Mouse (Mus musculus) left cerebral cortex, adult 11 months (tissue): ENCODE measurements around the gene Elk3.

ENCODE experiments used
- DNase-seq: peaks from one replicate; pipeline ENCODE4 v3.0.0; 2022; ENCODE audit warnings: low spot score

Elk3 gene

DNA sequence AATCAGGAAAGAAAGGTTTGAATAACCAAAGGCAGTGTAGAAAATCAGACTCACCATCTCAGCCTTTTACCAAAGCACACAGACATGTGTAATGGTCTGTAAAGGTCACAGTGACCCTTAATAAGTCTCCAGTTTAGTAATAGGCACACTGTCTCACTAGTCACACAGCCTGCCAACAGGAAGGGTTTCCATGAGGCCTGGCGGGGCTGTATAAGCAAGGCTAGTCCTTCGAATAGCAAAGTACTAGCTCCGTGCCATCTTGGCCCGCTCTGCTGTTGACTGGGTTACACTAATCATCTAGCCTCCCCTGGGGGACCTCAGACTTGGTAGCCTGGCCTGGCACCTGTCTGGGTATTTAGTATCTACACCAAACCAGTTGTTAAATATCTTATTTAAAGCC lies 20.6 kb upstream of the Elk3 start:
- no peak for DNase-seq

DNA sequence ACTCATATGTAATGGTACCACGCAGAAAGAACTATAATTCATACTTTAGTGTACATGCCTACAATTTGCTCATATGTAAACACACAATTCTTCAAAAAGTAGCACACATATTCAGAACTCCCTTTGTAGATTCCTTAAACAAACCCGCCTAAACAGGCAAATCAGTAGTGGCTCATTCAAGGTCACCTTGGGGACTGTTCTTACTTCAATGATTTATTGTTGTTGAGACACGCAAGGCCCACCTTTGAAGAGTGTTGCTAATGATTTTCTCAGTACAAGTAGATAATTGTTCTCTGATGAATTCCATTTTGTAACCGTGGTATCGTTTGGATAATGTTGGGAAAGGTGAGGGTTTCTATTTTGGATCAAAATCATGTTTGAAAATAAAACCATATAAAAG lies 17.4 kb upstream of the Elk3 start:
- no peak for DNase-seq

DNA sequence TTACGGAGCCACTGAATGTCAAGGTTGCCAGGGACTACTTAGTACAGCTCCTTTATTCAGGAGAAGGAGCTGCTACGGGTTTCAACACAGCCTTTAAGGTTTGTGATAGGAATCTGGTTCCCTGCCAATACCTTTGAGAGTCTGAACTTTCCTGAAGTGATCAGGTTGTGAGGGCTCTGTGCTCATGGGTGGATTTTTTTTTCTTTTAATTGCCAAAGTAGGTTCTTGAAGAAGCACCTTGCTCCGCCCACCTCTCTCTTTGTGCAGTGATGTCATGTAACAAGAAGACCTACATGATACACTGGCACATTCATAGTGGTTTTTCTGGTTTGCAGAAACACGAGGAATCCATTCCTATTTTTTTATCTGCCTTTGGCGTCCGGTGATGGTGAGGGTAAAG lies 16.3 kb upstream of the Elk3 start:
- no peak for DNase-seq

DNA sequence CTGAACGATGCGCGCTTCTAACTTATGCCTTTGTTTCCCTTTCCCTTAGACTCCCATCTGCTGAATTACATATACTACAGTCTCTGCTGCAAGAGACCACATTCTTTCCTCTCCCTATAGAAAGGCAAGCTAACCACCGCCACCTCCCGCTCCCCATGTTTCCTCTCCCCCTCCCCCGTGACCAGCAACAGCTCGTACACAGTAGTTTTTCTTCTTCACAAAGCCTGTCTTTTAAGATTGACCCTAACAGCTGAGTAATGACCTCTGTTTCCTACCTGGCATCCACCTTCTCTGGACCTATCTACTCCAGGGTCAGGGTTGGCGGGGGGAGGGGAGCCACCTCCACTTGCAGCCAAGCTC lies 15.8 kb upstream of the Elk3 start:
- no peak for DNase-seq

DNA sequence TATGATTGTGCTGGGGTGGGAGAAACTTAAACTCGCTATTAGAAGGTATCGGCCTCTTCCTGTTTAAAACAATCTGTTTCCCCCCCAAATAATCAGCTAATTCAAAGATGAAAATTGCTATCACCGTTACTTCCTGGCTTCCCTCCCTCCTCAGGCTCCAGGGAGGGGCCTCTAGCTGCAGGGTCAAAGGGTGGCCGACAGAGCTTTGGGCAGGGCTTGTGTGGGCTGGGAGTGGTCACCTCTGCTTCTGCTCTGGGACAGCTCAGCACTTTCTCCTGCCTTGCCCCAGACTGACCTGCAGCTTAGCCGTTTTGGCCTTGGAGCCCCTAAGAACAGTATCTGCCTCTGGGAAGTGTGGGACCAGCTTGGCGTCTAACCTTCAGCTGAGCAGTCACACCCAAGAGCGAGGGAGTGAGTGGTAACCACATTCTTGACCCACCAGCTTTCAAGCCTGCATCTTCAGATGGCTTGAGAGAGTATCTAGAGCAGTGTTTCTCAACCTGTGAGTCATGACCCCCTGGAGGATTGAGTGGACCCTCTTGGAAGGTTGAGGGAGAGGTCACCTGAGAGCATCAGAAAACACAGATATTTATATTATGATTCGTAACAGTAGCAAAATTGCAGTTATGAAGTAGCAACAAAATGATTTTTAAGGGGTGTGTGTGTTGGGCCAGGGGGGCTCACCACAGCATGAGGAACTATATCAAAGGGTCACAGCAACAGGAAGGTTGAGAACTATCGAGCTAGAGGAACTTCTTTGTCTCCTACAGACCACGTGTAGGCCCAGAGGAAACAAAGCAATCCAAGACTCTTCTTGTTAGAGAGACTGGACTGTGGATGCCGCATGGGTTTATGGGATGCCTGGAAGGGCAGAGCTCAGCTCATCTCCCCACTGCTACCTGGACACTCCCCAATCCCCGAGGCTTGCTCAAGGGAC lies 15.1 kb upstream of the Elk3 start:
- no peak for DNase-seq

DNA sequence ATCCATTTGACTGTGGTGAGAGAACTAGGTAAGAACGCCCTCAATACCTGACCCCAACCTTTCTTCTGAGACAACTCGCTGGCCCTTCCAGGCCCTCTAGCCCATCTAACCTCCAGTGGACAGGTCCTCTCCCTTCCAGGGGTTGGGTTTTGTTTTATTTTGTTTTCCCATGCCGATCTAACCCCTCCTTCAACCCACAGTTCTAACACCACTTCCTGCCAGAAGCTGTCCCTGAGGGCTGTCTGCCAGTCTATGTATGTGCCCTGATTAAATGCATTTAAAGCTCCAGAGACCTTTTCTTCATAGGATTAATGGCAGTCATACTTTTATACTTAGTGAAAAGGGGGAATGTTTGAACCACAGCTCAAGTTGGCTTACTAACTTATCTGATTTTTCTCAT lies 14.4 kb upstream of the Elk3 start:
- no peak for DNase-seq

DNA sequence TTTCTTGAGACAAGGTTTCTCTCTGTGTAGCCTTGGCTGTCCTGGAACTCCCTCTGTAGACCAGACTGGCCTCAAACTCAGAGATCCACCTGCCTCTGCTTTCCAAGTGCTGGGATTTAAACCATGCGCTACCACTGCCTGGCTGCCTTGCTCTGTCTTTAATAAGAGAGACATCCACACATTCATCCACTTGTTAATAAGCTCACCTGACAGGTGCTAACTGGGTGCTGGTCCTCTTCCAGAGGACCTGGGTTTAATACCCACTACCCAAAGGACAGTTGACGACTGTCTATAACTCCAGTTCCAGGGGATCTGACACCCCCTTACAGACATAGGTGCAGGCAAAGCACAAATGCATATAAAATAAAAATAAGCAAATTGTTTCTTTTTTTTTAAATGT lies 13.5 kb upstream of the Elk3 start:
- DNase-seq = no peak

DNA sequence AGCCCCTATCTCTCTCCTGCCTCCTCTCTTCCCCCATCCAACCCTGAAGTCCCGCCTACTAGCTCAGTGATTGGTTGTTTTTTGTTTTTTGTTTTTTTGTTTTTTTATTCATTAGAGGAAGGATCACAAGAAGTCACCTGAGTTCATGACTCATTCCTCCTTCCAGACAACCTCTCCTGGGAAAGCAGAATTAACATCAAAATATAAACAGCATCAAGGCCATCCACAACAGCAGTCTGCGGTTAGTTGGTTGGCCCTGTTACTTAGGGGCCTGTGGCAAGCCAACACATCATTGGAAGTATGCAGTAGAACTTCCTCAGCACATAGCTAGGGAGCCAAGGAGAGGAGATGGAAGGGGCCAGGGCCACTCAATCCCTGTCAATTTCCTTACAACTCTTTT lies 12.7 kb upstream of the Elk3 start:
- no peak for DNase-seq

DNA sequence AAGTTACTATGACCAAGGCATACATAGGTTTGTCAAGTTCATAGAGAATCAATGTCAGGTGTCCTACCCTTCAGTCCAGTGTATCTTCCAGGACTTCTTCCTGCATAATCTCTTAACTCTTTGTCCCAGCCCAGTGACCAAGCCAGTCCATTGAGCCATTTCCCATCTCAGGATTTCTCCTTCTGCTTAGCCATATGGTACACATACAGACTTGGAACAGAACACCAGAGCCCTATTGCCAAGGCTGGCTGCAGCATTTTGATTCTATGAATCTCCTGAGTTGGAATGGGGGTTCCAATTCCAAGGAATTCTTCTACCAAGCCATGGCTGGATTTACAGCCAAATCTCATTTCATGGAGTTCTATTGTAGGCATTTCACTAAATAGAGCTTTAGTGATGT lies 10.8 kb upstream of the Elk3 start:
- no peak for DNase-seq

DNA sequence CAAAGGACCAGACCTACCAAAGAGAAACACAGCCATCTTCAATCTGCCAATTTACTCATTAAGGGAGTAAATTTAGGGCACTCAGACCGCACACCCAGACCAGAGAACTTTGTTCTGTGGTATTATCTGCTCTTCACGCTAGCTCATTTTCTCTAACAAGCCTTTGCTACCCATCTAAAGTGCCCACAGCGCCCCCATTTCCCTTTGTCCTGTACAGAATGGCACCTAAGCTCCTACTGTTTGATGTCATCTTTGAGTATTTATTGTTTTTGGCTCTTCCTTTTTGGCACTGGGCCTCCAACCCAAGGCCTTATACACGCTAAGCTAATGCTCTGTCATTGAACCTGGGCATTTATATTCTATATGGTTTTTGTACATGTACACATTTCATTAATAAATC lies 9.2 kb upstream of the Elk3 start:
- no peak for DNase-seq

DNA sequence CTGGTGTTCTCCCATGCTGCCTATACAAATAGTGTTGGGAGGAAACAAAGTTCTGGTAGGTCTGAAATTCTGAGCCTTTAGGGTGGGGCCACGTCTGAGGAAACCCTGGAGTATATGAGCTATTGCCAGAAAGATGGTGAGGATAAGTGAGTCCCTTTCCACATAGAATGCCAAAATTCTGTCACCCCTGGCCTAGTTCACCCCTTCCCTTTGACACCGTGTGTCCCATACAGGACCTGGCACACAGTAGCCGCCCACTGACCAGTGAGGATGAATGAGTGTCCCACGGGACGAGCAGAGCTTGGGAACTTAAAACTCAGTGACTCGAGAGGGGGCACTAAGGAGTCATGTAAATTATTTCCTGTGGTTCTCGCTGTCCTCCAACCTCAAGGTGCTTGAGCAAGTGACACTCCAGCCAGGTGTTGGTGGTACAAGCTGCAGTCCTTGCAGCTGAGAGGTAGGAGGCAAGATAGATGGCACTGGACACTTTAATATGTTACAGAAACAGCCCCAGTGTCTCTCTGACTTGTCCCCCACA lies 8.7 kb upstream of the Elk3 start:
- no peak for DNase-seq

DNA sequence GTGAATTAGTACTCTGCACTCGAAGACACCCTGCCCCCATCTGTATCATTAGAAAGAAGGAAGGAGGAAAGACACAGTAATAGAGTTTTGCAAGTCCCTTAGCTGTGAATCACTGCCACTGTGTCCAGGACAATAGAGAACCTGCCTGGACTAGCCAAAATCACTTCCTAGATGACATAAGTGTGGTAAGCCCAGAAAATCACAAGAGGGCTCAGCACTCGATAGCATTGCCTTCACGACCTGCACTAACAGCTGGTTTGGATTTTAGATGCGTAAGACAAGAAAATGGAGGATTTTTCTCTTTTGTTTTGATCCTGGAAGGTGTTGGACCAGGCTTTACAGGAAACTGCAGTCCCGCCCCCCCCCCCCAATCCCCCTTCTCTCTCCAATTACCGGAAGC lies 6.0 kb upstream of the Elk3 start:
- no peak for DNase-seq

DNA sequence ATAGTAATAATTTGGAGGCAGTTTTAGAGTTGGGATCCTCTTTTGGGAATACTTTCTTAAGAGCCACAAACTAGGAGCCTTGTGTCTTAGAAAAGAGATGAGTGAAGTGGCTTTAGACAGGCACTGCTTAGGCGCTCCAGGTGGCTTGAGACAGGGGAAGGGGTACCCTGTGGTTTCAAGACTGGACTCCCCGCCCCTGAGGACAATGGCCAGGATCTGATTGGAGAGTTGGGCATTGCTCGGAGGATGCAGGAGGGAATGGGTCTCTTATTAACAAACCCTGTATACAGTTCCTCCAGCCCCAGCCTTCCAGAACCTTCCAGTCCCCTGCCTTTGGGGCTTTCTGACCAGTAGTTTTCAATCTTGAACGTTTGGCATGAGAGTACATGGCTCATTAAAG lies 641 bp upstream of the Elk3 start:
- no peak for DNase-seq

DNA sequence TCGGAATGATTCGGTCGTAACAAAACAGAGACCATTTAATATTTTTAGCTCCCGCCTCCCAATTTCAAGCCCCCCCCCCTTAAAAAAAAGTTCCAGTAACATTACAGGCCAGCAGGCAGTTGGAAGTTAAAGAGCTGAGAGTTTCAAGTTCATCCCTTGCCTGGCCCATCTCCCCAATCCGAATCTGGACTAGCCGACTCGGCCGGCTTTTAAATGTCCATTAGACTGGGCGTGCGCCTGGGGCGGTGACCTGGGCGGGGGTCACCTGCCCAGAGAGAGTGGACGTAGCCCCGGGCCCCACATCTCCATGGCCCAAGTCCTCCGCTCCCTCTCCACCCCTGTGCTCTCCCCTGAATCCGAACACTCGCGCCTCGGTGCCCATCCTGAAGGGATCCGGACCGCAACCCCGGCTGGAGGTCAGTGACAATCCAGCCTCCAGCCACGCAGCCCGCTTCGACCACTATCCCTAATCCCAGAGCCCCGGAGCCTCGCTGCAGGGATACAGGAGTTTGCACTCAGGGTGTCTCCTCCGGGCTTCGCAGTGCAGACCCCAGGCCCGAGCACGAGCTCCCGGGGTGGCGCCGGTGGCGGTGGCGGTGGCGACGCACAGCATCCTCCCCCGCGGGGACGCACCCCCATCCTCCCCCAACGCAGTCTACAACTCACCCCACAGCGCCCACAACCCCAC lies 857 bp downstream of the Elk3 start:
- DNase-seq = no peak

DNA sequence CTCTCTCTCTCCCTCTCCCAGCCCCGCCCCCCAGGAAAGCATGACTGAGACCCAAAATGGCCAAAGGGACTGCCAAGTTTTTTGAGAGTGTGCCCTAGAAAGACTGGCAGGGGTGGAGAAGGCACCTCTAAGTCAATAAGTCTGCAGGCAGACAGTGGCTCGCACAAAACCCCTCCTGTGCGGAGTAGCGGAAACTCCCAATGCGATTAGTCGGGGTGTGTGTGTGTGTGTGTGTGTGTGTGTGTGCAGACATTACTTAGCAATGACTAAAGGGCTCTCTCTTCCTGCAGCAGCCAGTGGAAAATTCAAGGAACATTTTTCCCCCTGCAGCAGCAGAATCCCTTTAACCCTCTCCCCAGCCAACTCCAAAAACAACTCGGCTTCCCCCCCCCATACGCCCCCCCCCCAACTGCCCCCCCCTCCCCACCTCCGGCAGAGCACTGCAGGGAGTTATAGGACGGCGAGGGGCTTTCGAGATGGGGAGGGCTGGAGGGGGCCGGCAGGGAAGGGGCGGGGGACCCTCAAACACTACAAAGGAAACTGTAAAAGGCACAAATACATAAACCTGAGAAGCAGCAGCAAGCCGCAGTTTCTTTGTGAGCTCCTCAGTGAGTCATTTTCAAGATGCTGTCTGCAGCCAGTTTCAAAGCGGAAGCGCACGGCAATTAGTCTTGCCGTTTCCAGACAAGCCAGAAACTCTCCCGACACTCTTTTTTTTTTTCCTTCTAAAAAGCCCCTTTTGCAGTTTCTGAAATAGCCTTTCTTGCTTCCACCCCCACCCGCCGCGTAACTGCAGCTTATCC lies 1.6 kb downstream of the Elk3 start:
- no peak for DNase-seq

DNA sequence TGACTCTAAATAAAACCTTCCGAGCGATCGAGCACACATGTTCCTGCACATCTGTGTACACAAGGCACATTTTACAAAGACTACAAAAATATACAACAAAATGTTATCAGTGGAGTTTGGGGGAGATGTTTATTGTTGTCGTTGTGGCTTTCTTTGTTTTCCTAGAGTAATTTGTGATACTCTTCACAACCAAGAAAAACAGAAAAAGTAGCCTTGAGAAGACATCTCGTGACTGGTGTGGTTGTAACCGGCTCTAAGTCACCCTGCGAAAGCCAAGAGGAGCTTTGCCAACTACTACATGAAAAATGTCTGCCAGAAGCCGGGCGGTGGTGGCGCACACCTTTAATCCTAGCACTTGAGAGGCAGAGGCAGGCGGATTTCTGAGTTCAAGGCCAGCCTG lies 4.6 kb downstream of the Elk3 start:
- DNase-seq = no peak

DNA sequence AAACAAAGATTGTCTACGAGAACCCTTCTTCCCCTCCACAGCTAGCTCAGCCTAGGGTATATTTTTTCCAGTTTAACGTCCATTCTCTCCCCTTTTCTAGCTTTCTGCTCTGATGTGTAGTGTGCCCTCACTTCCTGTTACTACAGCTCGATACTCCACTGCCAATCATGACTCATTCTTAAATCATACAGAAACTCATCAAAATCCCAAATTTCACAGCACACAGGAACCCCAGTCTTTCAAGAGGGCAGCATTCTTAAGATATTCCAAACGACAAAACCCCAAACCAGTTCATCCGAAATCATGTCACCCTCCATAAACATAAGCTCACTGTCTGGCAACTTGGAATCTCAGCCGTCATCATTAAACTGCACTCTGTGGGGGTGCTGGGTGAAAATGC lies 5.0 kb downstream of the Elk3 start:
- no peak for DNase-seq

DNA sequence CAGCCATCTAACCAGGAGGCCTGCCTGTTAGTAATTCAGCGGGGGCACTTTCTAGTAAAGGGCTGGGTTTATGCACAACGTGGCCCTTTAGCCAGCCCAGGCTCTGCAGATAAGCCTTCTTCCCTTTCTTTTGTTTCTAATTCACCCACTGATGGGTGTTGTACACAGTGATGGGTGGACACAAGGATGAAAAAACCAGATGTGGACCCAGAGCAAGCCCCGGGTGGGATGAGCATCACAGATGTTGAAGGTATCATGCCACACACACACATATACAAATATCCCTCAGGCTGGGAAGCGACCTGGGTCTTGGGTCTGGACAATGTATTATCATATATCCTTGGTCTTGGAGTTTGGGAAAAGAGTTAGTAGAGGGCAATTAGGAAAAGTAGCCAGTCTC lies 7.7 kb downstream of the Elk3 start:
- DNase-seq = no peak

DNA sequence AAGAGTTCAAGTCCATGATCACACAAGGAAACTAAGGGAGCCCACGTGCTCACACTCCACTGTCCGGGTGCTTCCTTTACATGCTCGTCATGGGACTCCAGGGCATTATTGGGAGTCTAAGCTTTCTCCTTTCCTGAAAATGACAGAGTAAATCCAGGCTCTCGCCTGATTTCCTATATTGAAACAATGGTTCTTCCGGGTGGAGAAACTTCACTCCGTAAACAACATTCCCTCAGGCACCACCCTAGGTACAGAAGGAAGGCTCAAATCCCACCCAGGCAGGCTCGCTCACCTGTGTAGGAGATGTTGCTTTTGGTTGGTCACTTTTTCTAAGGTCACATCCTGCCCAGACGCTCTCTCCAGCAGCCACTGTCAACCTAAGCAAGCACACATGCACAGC lies 9.1 kb downstream of the Elk3 start:
- no peak for DNase-seq

DNA sequence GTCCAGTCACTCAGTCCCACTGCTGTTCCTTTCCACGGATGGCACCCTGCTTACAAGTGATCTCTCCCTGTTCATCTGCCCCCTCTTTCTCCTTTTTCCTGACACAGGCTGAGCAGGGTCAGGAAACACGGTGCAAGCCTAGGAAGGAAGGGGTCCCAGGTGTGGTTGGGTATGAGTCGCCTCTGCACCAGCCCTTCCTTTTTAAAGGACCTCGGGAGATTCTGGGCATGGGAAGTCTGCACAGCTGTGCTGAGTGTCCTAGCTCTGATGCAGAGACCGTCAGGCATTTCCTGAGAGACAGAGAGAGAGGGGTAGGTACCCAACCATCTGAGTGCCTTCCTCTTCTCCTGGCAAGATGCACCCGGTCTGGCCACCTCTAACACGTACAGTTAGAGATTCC lies 12.7 kb downstream of the Elk3 start:
- DNase-seq = no peak

DNA sequence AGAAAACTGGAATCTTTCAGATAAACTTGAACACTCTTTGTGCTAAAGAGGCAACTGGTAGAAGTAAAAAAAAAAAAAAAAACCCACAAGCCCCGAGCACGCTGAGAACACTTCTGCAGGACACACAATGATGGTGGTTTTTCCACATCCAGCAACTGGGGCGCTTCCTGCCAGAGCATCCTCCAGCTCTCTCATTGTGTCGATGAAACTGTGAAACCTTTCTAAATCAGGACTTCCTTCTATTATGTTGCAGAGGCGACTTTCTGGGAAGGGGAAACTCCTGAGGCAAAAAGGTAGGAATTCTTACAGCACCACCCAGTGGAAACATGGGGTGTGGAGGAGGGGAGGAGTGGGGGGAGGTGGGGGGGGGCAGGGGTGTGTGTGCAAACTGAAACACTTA lies 13.2 kb downstream of the Elk3 start:
- no peak for DNase-seq

DNA sequence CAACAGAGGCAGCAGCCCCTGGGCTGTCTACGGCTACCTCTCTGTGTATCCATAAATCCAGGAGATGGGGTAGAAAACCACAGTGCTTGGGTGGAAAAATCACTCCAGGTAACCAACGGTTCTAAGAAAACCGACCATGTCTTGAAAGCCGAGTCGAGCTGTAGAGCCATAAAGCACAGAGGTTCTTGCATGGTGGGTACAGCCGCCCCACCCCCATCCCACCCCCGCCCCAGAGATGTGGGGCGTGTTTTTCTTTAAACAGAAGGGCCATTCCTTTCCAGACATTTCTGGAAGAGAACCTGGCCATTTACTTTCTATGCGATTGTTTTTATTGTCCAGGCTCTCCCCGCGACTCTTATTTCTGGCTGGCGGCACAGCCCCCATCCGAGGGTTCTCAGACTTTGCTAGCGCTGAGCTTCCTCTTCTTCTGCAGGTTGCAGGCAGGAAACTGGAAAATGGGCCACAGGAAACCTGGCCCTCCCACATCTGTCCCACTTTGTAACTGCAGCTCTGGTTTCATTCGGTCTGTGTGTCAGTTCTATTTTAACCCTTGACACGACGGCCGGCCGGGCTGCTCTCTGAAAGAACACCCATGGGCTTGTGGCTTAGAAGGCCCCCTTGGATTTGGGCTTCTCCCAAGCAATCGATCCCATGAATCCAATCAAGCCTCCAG lies 16.3 kb downstream of the Elk3 start:
- DNase-seq = no peak
